Mouse (Mus musculus) forebrain, embryonic 16.5 days (tissue): ENCODE measurements around the gene Lipe. TPM values are rescaled to one million over a fixed set of nuclear protein-coding genes. Genes with fewer than 3 reads are reported as not detected.

Source experiments
- ATAC-seq: fragments of 200-750 bp; cut with Nextera tagmentation; 2 replicates; pipeline ENCODE4 v1.8.0; 2017; ENCODE audit warnings: mild to moderate bottlenecking, moderate library complexity
- H3K27ac ChIP-seq: fragments of 300-500 bp; sonication (generic); 2 replicates; pipeline ENCODE4 v1.5.1; 2014; ENCODE audit warnings: low read length, control low read depth
- H3K27me3 ChIP-seq: fragments of 300-500 bp; sonication (generic); replicated peaks from 2 replicates; pipeline ENCODE4 v1.6.1; 2014; ENCODE audit warnings: low read length; ENCODE audit not compliant: control insufficient read depth, insufficient read depth
- H3K36me3 ChIP-seq: fragments of 300-500 bp; sonication (generic); 2 replicates; pipeline ENCODE4 v1.6.1; 2014; ENCODE audit not compliant: control insufficient read depth, insufficient read depth
- H3K4me1 ChIP-seq: fragments of 300-500 bp; sonication (generic); replicated peaks from 2 replicates; pipeline ENCODE4 v1.6.1; 2014; ENCODE audit warnings: low read length; ENCODE audit not compliant: control insufficient read depth, insufficient read depth
- H3K4me2 ChIP-seq: fragments of 300-500 bp; sonication (generic); 2 replicates; pipeline ENCODE4 v1.6.1; 2014; ENCODE audit warnings: mild to moderate bottlenecking, low read length, control low read depth
- H3K4me3 ChIP-seq: fragments of 300-500 bp; sonication (generic); replicated peaks from 2 replicates; pipeline ENCODE4 v1.5.1; 2014; ENCODE audit warnings: mild to moderate bottlenecking, low read length, control low read depth
- H3K9ac ChIP-seq: fragments of 300-500 bp; sonication (generic); replicated peaks from 2 replicates; pipeline ENCODE4 v1.6.1; 2014; ENCODE audit warnings: low read depth, low read length, control low read depth
- H3K9me3 ChIP-seq: fragments of 300-500 bp; sonication (generic); 2 replicates; pipeline ENCODE4 v1.6.1; 2016; ENCODE audit warnings: low read length; ENCODE audit not compliant: control insufficient read depth
- WGBS: fragments of 180-500 bp; shearing (Covaris S2); extraction: QIAGEN DNeasy Blood & Tissue Kit; methylation state at CpG from one replicate; pipeline ENCODE4 v1.1.7; 2014; 5-methylcytosine and 5-hydroxymethylcytosine counted together
- polyA plus RNA-seq: library from polyadenylated mRNA; unstranded; fragments of >200 nt; fragmentation: Nextera tagmentation; extraction: Ambion mirVana; gene quantifications from 2 replicates; pipeline ENCODE4 v1.2.1, GENCODE M21; 2015

Gene Lipe
- polyA plus RNA-seq: 17.7 and 18.5 TPM in 2 replicates

GRCm38 (mm10) chr7:25398610-25399009 is at the start of gene Lipe:
Gene Lipe (minus strand): TSS chr7:25398710.
- Histone ChIP-seq H3K4me1 (peaks cover 19% of the 10 kb centered on the region), H3K9me3 (no peaks in the 10 kb centered on the region), H3K27me3 (no peaks in the 10 kb centered on the region), H3K27ac (no peak within 1 kb of the TSS), H3K4me2 (no peak within 1 kb of the TSS), H3K4me3 (no peak within 1 kb of the TSS), H3K9ac (no peak within 1 kb of the TSS), H3K36me3 (no peaks in the 10 kb centered on the region)
- ATAC-seq: no peak
- 89% methylated on average over 1 of the region's 1 CpGs for WGBS

- Histone ChIP-seq H3K27ac (no peak overlapping the region), H3K36me3 (no peaks in the 10 kb centered on the region), H3K27me3 (no peaks in the 10 kb centered on the region), H3K4me2 (no peak overlapping the region), H3K9me3 (no peaks in the 10 kb centered on the region), H3K4me1 (no peaks in the 10 kb centered on the region), H3K4me3 (no peak overlapping the region), H3K9ac (no peak overlapping the region)
- 88% methylated on average over 6 of the region's 6 CpGs for WGBS
- no peak for ATAC-seq
Measured at GRCm38 (mm10) chr7:25440816-25441153, 42.3 kb upstream of the Lipe start.

- H3K4me1 ChIP-seq: no peaks in the 10 kb centered on the region
- WGBS: 88% methylated on average over 9 of the region's 9 CpGs
- no peak for ATAC-seq
- no peaks in the 10 kb centered on the region for H3K36me3 ChIP-seq
- no peak overlapping the region for H3K27ac ChIP-seq
- no peaks in the 10 kb centered on the region for H3K9me3 ChIP-seq
- no peak overlapping the region for H3K4me3 ChIP-seq
- H3K27me3 ChIP-seq: no peaks in the 10 kb centered on the region
- H3K9ac ChIP-seq: no peak overlapping the region
- H3K4me2 ChIP-seq: no peak overlapping the region
Measured at GRCm38 (mm10) chr7:25439978-25440815, 41.7 kb upstream of the Lipe start.

DNA sequence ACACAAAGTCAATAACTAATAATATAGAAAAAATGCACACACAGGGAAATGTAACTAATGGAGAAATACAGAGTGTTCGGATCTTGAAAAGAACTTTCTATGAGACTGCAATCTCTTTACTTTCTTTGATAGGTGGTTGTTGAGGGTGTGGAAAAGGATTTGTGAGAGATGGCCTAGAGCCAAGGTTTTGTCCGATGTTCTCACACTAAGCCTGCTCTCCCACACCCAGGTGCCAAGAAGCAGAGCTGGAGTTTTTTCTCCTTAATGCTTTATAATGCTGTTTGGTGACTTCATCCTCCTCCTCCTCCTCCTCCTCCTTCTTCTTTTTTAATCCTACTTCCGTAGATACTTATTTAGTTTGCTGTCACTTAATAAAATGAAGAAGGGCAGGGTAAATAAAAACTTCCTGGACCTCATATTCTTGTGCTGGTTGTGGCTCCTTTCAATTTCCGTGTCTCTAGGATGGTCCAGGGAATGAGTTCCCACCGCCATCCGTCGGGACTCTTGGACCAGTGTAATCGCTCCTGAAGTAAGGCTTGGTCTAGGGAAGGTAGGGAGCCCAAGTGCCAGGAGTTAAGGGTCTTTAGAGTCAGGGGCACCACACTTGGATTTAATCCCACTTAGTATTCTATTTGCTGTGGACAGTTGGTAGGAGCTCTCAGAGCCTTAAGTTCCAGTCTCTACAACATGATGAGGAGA is 40.8 kb upstream of the Lipe start:
- H3K9me3 ChIP-seq: no peaks in the 10 kb centered on the region
- no peaks in the 10 kb centered on the region for H3K27me3 ChIP-seq
- no peak overlapping the region for H3K4me3 ChIP-seq
- 71% methylated on average over 8 of the region's 8 CpGs for WGBS
- ATAC-seq: no peak
- no peak overlapping the region for H3K9ac ChIP-seq
- no peaks in the 10 kb centered on the region for H3K4me1 ChIP-seq
- no peaks in the 10 kb centered on the region for H3K36me3 ChIP-seq
- H3K27ac ChIP-seq: no peak overlapping the region
- H3K4me2 ChIP-seq: no peak overlapping the region

DNA sequence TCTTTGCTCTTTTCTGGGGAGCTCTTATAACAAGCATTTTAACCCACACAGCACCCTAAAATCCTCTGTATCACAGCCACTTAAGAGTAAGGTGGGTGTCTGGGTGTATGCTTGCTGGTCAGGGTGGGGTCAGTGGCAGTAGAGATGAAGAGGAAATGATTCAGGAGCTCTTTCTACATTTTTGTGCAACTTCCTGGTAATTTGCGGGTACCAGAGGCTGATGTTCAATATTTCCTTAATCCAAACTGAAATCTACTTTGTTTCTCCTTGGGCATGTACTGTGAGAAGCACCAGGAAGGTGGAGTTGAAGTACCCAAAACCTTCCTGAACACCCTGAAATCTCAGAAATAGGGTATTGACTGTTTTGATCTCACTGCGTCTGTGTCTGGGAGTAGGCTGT is 38.2 kb upstream of the Lipe start:
- H3K4me3 ChIP-seq: no peak overlapping the region
- no peak overlapping the region for H3K4me2 ChIP-seq
- H3K9me3 ChIP-seq: no peaks in the 10 kb centered on the region
- no peak overlapping the region for H3K9ac ChIP-seq
- H3K27ac ChIP-seq: no peak overlapping the region
- no peaks in the 10 kb centered on the region for H3K27me3 ChIP-seq
- H3K36me3 ChIP-seq: no peaks in the 10 kb centered on the region
- 88% methylated on average over 2 of the region's 2 CpGs for WGBS
- ATAC-seq: no peak
- H3K4me1 ChIP-seq: peaks cover 6% of the 10 kb centered on the region; the same call in 1 of the 2 replicates

DNA sequence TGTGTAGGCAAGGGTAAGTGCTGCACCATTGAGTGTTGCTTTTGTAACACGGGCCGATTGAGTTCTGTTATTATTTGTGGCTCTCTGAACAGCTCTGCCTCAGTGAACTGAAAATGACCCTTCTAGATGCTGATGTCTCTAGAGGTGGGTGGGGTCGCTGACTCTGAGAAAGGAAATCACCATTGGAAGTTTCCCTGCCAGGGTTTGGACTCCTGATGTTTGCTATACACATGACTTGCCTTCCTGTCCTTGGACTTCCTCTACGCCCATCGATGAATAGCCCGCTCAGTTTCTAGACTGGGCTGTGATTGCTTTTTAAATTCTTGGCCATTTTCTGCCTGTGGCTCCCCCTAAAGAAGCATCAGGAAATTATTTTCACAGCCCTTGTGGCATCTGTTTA is 37.7 kb upstream of the Lipe start:
- Histone ChIP-seq H3K9me3 (no peaks in the 10 kb centered on the region), H3K4me1 (peaks cover 6% of the 10 kb centered on the region; the same call in 1 of the 2 replicates), H3K27ac (no peak overlapping the region), H3K4me3 (no peak overlapping the region), H3K36me3 (no peaks in the 10 kb centered on the region), H3K27me3 (no peaks in the 10 kb centered on the region), H3K4me2 (no peak overlapping the region), H3K9ac (no peak overlapping the region)
- ATAC-seq: no peak
- 81% methylated on average over 6 of the region's 6 CpGs for WGBS

DNA sequence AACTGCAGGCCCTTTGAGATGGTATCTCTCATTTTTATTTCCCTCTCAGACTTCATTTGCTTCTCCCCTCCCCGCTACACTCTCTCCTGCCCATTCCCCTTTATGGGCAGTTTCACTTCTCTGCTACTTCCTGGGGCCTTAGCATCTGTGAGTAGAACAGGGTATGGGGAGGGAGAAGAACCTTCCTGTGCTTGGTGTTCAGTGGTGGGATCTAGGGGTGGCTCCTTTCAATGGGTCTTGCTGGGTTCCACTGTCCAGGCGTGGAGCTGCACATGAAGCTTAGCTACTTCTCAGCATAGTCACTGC is 37.0 kb upstream of the Lipe start:
- 89% methylated on average over 2 of the region's 2 CpGs for WGBS
- no peaks in the 10 kb centered on the region for H3K27me3 ChIP-seq
- H3K27ac ChIP-seq: no peak overlapping the region
- peaks cover 6% of the 10 kb centered on the region; the same call in 1 of the 2 replicates for H3K4me1 ChIP-seq
- no peaks in the 10 kb centered on the region for H3K36me3 ChIP-seq
- no peak overlapping the region for H3K4me2 ChIP-seq
- ATAC-seq: no peak
- no peak overlapping the region for H3K9ac ChIP-seq
- H3K9me3 ChIP-seq: no peaks in the 10 kb centered on the region
- no peak overlapping the region for H3K4me3 ChIP-seq

DNA sequence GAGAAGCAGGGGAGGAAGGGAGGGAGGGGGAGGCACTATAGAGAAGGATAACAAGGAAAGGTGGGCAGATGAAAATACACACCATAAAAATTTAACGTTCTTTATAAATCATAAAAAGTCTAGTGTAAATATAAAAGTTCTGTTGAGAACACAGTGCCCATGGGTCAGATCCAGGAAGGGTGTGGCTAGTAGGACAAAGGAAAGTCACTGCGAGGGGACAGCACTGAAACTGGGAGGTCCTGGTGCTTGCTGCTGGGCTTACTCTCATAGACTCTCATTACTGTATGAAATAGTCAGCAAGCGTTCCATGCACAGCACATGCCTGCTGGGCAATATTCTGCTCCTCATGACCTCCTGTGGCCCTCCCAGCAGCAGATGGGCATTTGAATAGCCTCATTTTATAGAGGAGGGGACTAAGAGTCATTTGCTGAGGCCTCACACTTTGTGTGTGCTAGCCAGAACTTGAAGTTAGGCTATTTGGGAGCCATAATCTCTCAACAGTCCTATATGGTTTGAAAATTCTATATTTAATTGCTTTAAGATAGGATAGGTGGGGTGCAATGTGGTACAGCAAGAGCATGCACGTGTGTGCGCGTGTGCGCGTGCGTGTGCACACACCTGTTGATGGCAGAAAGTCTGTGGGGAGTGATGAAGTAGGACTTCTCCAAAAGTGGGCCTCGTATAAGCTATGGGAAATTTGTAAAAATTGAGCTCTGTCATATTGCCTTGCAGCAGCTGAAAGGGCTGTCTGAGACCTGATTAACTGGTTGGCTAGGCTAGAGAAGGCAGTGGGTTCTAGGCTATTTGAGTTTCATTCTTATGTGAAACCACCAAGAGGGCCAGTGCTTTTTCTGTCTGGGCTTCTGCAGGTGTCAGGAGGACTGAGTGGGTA is 36.4 kb upstream of the Lipe start:
- 92% methylated on average over 10 of the region's 10 CpGs for WGBS
- no peak overlapping the region for H3K4me3 ChIP-seq
- H3K27ac ChIP-seq: no peak overlapping the region
- H3K27me3 ChIP-seq: no peaks in the 10 kb centered on the region
- ATAC-seq: no peak
- H3K36me3 ChIP-seq: no peaks in the 10 kb centered on the region
- peaks cover 6% of the 10 kb centered on the region; the same call in 1 of the 2 replicates for H3K4me1 ChIP-seq
- H3K9ac ChIP-seq: no peak overlapping the region
- no peak overlapping the region for H3K4me2 ChIP-seq
- H3K9me3 ChIP-seq: no peaks in the 10 kb centered on the region
